Mouse (Mus musculus) CD8-positive naive resting alpha-beta T cell, adult 2 months (primary cell): Measurements from ENCODE around the gene Bcl11b.

Experiments used
- DNase-seq, 2 experiments: peaks; one replicate each; pipeline ENCODE4 v3.0.0; 2022; ENCODE audit warnings: low read depth in 2 of 2, low spot score in 2 of 2

Gene Bcl11b

DNA sequence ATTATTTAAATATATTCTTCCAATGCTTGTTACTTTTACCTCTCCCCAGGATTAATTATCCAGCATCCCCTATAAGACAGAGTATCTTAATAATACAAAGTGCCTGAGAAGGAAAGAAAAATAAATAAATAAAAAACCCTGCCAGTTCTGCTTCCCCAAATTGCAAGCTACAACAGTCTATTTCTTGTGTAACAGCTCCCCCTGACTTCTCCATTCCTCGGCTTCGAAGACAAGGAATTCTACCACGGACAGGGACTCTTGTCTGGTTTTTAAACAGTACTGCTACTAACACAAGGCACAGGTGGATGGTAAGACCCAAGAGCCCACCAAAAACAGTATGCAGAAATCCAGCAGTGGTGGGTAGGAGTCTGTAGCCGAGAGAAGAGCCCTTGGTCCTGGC, 64.2 kb downstream of the Bcl11b start:
- DNase-seq: no peak

DNA sequence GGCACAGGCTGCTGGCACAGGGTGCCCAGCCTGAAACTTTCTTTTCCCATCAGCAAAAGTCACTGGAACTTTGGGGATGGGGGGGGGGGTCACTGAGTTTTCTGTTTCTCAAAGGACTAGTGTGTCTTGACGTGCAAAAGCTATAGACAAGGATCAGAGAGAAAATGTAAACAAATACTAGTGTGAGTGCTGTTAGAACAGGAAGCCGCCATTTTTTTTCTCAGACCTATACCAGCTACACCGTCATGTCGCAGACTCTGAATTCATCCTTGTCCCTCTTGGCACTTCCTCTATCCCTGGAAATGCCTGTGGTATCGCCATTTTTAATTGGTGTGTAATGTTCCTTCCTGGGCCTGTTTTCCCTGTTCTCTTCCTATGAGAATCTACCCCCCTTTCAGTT, 66.4 kb downstream of the Bcl11b start:
- DNase-seq: no peak

DNA sequence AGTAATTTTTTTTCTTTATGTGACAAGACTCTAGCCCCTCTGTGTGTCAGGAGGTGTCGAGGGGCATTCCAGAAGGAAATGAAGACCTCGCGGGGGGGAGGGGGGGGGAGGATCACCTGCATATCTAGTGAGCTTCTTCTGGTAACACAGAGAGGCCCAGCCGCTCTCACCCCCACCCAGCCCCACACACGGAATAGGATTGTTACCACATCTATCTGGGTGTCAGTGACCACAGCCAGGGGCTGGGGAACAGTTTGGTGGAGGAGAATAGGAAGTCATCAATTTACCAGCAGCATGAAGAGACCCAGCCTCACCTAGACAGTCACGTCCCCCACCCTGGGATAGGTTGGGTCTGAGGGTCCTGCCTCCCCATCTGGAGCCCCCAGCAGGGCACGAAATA, 67.0 kb downstream of the Bcl11b start:
- no peak for DNase-seq

DNA sequence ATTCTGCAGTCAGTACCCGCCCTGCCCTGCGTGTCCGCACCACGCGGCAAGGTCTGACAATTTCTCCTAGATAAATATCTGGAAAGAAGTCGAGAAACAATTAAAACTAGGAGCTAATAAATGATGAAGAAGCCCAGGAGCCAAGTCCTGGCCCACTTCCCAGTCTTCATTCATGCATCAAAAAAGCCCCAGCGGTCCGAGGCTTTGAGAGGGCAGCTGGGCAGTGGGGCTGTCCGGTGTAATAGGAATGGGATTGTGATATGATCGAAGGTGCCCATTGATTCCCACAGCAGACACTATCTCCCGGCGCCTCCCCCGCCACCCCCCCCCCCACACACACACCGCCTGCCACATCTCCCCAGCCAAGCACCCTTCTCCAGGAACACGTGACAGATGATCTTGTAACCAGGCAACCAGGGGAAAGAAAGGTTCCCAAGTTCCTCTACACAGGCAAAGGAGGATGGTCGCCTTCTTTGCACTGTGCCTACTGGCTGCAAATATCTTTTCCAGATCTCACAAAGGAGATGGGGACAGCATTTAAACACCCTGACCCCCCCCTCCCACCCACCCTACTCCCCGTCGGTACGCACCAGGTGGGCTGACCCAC, 68.5 kb downstream of the Bcl11b start:
- DNase-seq: no peak

DNA sequence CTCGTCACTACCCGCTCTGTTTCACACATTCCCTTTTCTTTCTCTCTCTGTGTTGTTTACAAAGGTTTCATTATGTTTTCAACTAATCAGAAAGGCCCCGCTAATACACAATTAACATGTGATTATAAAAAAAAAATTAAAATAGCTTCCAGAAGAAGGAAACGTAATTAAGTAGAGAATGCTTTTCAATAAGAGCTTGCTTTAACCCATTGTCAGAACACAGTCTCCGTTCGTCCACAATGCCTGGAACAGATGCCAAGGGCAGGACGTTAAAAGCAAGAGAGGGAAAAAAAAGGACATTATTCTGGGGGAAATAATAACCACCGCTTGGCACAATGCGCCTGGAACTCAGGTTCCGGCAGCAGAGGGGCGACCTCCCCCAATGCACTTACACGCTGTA, 71.3 kb downstream of the Bcl11b start:
- DNase-seq: no peak

DNA sequence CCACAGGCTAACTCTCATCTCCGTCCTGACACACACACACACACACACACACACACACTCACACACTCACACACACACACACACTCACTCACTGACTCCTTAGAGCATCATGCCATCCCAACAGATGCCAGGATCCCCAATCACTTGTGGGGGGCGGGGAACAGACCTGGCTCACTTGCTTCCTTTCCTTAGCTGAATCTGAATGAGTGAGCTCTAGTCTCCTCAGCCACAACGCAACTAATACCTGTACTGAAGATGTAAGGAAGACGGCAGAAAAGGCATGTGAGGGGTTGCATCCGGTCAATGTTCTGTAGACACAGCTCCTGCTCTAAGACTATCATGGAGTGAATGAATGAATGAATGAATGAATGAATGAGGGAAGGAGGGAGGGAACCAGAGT, 71.9 kb downstream of the Bcl11b start:
- no peak for DNase-seq

DNA sequence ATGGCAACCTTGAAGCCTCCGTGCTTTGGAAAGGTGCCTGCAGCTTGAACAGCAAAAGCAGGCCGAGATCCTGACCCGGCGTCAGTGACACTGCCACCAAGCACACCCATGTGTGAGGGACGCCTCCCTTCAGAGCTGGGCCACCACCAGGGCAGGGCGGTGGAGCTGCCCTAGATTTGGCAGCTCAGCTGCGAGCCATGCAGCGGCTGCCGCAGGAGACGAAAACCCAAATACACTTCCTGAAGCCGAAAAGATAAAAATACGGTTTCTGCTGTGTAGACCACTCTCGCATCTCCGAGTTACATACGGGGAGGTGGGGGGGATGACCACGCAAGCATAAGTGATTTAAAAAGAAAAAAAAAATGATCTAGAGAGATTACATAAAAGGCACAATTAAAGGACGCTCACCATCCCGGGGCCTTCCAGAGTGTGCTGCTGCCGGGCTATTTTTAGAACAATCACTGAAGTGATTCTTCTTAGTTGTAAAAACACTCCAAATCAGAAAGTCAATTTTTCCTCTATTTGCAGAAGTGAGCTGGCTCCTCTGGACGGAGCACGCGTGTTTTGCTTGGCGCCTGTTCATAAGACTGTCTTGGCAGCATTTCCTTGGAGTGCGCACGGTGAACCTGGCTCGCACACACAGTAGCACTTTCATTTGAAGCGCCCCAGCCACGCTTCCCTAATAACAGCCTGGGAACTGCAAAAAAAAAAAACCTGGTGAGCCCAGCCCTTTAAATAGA, 72.6 kb downstream of the Bcl11b start:
- peak; percentile 46 to 49 for DNase-seq

DNA sequence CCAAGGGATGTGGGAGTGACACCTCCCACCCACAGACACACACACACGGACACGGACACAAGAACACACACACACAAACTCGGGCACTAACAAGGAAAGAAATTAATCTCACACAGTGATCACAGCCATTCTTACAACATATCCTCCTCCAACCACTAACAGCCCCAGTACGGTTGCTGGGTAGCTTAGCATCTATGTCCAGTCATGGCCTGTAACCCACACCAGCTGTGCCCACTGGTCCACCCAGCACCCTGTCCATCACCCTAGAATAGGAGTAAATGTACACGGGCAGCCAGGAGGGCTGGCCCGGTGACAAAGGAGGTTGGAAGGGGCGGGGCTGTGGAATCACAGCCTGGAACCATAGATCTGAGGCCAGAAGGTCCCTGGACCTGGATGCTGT, 74.5 kb downstream of the Bcl11b start:
- no peak for DNase-seq

DNA sequence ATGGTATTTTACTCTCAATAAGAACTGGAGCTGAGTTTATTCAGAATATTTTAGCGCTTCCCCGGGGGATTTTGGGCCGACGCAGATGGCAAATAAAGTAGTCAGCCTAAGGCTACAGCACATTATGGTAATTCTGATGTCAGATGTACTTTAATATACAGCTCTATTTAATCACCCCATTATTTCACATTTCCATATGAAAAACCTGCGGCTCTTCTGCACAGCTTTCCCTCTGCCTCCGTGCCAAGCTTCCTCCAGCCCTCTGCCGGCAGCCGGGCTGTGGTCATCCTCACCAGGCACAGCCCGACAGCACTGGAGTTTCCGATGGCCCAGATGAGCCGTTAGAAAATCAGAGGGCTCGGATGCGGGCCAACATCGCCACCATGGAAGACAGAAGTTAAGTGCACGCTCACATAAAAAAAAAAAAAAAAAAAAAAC, 74.9 kb downstream of the Bcl11b start:
- no peak for DNase-seq

DNA sequence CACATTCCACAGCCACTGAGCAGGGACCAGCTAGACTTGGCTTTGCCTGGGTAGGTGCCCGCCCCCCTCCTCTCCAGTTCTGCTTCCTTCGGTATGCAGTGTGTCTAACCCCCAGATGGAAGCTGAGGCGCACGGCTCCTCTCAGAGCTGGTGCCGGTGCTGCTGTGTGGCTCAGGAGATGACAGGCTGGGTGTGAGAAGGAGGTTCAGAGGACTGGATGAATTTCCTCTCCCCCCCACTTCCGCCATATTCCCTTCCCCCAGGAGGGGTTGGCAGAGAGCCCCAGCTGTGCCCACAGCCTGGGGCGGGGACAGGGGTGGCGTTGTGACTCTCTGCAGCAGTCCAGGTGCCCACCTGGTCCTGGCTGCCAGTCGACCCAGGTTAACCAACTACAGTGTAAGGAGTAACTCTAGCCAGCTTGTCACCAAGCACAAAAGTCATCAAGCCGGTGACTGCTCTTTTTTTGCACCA, 75.4 kb downstream of the Bcl11b start:
- peak; percentile 63 to 73 for DNase-seq

DNA sequence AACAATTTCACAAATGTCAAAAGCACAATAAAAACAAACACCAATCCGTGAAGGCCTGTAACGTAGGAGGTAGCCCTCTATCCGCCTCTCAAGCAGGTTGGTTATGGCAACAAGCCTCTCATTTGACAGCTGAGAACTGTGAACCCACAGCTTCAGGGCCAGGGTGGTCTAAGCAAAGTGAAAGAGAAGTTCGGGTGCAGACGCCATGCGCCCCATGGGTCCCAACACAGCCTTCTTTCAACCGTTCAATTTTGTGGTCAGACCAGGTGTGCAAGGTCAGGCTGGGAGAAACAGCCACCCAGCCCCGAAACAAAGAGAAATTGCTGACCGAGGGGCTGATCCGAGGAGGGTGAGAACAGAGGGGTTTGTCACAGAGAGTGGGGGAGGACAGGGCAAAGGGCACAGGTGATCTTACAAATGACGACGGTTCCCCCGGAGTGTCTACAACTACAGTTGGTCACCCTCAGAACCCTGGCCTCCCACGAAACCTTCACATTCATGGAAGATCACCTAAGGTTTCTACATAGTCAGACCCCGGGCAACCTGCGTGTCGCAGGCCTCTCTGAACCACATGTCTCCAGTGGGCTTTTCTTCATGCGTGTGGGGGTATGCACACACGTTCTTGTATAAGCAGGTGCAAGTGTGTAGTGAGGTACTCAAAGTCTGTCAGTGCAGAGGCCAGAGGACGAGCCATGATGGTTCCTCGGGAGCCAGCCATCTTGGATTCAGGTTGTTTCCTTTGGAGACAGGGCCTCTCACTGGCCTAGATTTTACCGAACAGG, 77.1 kb downstream of the Bcl11b start:
- DNase-seq: peak in 1 of 2 experiments; percentile 39

DNA sequence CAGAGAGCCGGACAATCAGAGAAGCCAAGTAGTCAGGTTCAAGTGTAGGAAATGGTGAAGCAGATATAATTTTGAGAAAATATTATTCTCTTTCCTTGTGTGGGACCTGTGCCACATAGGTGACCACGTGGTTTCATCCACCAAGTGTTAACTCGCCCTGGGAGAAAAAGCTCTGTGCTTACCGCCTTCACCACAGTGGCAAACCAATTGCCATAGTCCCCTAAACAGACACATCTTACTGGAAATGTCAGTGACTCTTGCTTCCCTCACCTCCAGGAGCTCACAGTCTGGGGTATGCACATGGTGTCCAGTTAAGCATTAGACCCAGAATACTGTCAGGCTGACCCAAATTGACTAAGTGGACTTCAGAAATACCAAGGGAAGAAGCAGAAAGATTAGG, 78.7 kb downstream of the Bcl11b start:
- no peak for DNase-seq

DNA sequence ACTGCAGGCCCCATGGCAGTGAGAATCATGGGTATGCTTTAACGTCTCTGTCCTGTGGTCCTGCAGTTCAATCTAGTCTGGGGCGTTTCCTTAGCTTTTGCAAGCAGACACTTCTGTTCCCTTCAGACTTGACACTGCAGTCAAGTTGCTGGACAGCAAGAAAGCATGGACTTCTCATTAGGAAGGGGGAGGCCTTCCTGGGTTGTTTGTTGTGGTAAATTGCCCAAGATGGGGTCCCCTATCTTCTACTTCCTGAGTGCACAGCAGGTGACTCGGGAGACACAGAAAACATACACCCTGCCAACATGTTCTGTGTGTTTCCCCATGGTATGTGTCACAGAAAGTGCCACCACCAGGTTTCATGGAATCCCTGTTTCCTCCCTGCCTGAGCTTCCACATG, 79.4 kb downstream of the Bcl11b start:
- no peak for DNase-seq

DNA sequence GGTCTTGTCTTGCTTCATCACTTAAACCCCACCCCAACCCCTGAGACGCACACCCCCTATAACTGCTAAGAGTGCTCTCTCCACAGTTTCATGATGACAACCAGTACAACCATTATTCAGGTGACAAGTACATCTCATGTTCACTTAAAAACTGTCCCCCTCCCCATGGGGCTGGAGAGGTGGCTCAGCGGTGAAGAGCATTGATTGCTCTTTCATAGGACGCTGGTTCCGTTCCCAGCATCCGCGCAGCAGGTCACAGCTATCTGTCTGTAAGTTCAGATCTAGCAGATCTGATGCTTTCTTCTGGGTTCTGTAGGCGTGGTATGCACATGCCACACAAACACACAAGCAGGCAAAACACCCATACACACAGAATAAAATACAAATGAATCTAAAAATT, 81.2 kb downstream of the Bcl11b start:
- no peak for DNase-seq

DNA sequence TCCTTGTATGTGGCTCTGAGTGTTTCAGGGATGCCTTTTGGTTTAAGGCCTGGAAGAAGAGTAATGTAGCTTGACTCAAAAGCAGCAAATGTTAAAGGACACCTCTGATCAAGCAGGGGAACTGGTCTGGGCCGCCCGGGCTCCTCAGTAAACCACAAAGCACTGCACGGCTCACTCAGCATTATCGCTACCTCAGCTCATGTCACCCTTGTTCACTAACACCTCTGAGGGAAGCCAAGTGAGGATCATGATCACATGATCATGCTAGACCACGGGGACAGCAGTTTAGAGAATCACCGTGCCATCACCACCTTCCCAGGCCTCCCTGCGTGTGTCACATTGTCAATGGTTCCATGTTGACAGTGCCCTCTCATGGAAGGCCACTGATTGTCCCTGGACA, 81.8 kb downstream of the Bcl11b start:
- DNase-seq: no peak

DNA sequence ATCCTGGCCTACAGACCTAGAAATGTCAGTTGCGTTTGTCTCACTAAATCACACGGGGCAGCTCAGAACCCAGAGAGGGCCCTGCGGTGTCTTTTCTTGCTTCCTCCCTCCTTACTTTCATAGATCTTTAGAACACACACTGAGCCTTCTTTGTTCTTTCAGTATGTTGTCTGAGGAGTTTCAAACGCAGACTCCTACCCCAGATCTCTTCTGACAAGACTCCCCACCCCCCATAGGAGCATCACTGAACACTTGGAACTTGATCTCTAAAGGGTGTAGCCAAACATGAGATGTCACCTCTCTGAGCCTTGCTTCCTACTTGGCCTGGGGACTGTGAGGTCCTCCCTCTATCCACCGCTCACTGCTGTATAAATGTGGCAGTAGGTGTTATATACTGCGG, 82.2 kb downstream of the Bcl11b start:
- peak; percentile 74 for DNase-seq

DNA sequence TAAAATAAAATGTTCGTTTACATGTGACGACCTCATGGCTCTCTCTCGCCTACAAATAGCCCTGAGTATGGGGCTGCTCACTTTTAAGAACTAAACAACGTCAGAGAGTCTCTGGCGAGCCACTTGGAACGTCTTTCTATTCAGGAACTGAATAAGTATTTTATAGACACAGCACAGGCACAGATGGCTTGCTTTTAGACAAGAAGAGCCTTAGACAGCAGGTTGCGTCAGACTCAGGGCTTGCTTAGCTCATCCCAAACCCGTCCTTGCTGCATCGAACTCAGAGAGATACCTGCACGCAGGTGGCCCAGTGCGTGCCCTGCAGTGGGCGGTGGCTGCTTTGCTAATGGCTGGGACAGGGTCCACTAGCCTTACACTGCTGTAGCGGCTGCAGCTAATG, 82.7 kb downstream of the Bcl11b start:
- no peak for DNase-seq

DNA sequence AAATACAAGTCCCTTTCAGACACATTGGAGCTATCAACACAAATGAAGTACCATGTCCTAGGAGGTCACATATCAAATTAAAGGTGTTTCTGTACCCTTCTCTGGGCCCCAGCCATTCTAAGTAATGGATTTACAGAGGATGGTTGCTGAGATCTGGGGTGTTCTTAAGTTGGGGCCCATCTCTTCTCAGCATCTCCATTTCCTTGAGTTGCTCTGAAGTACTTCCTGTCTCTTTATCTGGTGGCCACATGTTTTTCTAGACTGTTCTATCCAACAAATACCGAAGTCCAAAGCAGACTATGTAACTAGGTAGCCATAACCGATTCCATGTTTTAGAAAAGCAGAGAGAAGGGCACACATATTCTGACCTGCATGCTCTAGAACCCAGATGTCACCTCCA, 83.3 kb downstream of the Bcl11b start:
- no peak for DNase-seq

DNA sequence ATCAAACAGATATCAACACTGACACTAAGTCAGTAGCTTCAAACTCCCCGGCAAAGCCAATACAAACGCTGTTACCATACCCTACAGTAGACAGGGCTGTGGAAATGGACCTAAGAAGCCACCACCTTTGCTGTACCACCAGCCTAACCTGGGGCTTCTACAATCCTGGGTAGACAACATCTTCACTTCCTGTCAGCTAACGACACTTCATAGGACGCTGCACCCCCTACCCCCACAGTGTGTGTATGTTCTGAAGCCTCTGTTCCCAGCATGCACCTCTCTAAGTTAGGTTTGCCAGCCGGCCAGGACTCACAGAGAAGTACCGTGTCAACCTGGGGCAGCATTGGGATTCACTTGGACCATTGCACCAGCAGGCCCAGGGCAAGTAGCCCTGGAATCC, 84.6 kb downstream of the Bcl11b start:
- peak; percentile 51 to 68 for DNase-seq

DNA sequence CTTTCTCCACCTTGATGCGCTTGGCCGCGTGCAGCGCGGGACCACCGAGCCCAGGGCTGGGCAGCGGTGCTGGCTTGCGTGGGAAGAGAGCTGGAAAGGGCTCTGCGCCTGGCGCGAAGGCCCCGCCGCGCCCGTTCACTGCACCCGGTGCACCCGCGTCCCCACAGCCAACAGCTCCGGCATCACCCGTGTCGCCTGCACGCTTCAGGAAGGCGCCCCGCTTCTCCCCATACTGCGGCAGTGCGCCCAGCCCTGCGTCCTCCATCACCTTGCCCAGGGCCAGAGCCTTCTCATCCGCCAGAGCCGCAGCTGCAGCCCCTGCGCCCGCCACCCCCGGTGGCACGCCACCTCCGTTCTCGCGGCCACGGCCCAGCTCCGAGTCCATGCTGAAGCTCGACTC, 87.4 kb downstream of the Bcl11b start:
- no peak for DNase-seq

DNA sequence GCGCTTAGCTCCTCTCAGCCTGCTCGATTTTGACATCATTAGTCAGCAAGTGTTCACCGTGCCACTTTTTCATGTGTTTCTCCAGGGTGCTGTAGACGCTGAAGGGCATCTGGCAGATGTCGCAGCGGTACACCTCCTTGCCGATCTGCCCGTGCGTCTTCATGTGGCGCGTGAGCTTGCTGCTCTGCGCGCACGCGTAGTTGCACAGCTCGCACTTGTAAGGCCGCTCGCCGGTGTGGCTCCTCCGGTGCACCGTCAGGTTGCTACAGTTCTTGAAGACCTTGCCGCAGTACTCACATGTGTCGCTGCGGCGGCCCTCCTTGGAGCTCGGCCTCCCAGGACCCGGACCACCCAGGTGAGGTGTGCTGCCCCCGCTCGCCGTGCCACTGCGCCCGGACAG, 88.0 kb downstream of the Bcl11b start:
- DNase-seq: no peak

DNA sequence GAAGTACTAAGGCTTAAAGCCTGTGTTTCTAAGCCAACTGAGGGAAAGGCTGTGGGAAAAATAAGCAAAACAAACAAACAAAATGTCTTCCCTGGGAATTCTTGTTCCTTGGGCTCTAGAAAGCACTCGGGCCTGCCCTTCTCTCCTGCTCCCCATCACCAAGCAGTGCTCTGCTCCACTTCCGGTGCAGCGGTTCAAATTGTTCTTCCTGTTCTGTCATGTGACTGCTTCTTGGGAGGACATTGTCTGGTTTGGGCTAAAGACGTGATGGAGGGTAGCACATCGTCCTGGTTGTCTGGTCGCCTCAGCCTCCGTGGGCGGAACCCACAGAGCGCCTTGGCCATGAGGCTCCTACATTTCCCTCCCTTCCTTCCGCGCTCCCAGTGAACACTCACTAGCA, 94.6 kb downstream of the Bcl11b start:
- no peak for DNase-seq
